ENCODE assay signal across 8 mouse cellular contexts in the genomic region with DNA sequence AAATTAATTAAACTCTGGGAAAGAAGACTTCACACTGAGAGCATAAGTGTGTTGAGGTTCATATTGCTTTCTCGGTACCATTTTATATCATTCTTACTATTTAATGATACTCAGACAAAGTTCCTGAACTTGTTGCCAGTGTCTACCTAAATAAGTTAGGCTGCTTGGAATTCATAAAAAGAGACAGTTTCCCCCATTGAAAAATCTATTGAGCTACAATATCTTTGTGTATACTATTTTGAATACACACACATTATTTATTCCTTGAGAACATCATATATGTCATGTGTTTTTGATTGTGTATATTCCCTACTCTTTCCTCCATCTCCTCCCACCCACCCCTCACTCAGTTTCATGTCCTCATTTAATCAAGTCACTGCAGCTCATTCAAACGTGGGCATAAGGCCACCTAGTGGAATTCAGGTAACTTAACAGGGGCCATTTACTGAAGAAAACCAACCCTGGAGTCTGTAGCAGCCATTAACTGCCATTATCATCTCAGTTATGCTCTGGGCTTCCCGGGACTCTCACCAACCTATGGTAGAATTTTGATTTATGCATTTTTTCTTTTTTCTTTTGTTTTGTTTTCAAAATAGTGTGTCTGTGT. TPM values are rescaled to one million over a fixed set of nuclear protein-coding genes. Genes with fewer than 3 reads are reported as not detected.
DNase-seq lines count a peak whose midpoint lies in the region; ATAC-seq and TF ChIP-seq lines count a peak whose summit lies in the region.

No protein-coding gene starts in this region.

- TF ChIP-seq CTCF in liver, postnatal 0 days (IDR thresholded peaks at IDR 0.05; ENCODE audit: low read depth) = peak; percentile 70

- H3K4me1 ChIP-seq in liver, postnatal 0 days (ENCODE audit: insufficient read depth) = peaks cover 7% of the 10 kb centered on the region; the same call in 1 of the 2 replicates

- no peaks in the 10 kb centered on the region for H3K9me3 ChIP-seq in liver, postnatal 0 days (ENCODE audit: low read length)

- peak overlapping the region; percentile 75 for H3K27ac ChIP-seq in liver, postnatal 0 days (ENCODE audit: low read depth)

- no peaks in the 10 kb centered on the region for H3K27me3 ChIP-seq in liver, postnatal 0 days (ENCODE audit: insufficient read depth, low read length)

- no peak for TF ChIP-seq EP300 in liver, postnatal 0 days (IDR thresholded peaks at IDR 0.05; ENCODE audit: low read depth)

- H3K4me2 ChIP-seq in liver, postnatal 0 days (ENCODE audit: low read depth, low read length) = peak overlapping the region; percentile 71

- 35% methylated on average over 3 of the region's 3 CpGs for WGBS in liver, postnatal 0 days (ENCODE audit: insufficient replicate concordance)

- peak overlapping the region; percentile 50; the same call in 1 of the 2 replicates for H3K9ac ChIP-seq in liver, postnatal 0 days (replicated peaks)

- H3K36me3 ChIP-seq in liver, postnatal 0 days (replicated peaks; ENCODE audit: insufficient read depth, low read length) = no peaks in the 10 kb centered on the region

- ATAC-seq in common myeloid progenitor, adult 5-6 weeks (replicated peaks; ENCODE audit: low read depth, poor library complexity, severe bottlenecking) = peak; percentile 83
- 0 out of 2 replicates have a peak, but pooled peaks have one; percentile 20 for ATAC-seq in liver, postnatal 0 days

- peak; percentile 39 to 55 for DNase-seq in spleen, postnatal 36 days (ENCODE audit: low spot score in 2 of 2)
- no peak for DNase-seq in spleen, adult 12 weeks (ENCODE audit: low spot score)
- DNase-seq in liver, postnatal 0 days = no peak
- peak; percentile 23 for DNase-seq in thymus, postnatal 25 days
- no peak for DNase-seq in layer of hippocampus, postnatal 25 days (ENCODE audit: extremely low spot score in 1 of 2, low spot score in 1 of 2)
- DNase-seq in embryo, embryonic 9.5 days (ENCODE audit: extremely low spot score) = no peak
- no peak for DNase-seq in spleen, postnatal 14 days (ENCODE audit: low spot score in 2 of 2)

- peak overlapping the region; percentile 51 for H3K4me3 ChIP-seq in liver, postnatal 0 days (ENCODE audit: low read depth, low read length)

RNA-seq across cellular contexts. Expression of a gene that starts 0.7 kb away (rescaled TPM):
- total RNA-seq in common myeloid progenitor, adult 5-6 weeks (2017) = 16.2 and 19.8 TPM in 2 replicates
- 3.1 and 3.8 TPM in 2 replicates for polyA plus RNA-seq in liver, postnatal 0 days (2015; fragmentation: Nextera tagmentation; extraction: Ambion mirVana)
- total RNA-seq in layer of hippocampus, postnatal 25 days (2021) = 1 to 10 TPM; 1.3 to 1.5 TPM

RNA-seq across cellular contexts. Expression of a gene that starts 26.4 kb away (rescaled TPM):
- total RNA-seq in common myeloid progenitor, adult 5-6 weeks (2017) = not detected in 2 replicates
- 0.05 TPM in 1 of 2 replicates, not detected in the other for polyA plus RNA-seq in liver, postnatal 0 days (2015; fragmentation: Nextera tagmentation; extraction: Ambion mirVana)
- total RNA-seq in layer of hippocampus, postnatal 25 days (2021) = under 1 TPM in 1 of 2 experiments, not detected in 1; 0.10 TPM

Comparison
In these comparisons a context has a peak if more than half of its experiments do, and no peak if none do; other contexts are left out.
1. DNase-seq: peak in spleen, postnatal 36 days (2 of 2) and thymus, postnatal 25 days (single experiment); none in spleen, adult 12 weeks (single experiment), liver, postnatal 0 days (single experiment), layer of hippocampus, postnatal 25 days (0 of 2), embryo, embryonic 9.5 days (single experiment) and spleen, postnatal 14 days (0 of 2).